Mouse (Mus musculus) stomach, embryonic 15.5 days (tissue): ENCODE measurements around the gene Thpo. TPM values are rescaled to one million over a fixed set of nuclear protein-coding genes. Genes with fewer than 3 reads are reported as not detected.

Experiments used
- ATAC-seq: fragments of 200-750 bp; cut with Nextera tagmentation; 2 replicates; pipeline ENCODE4 v1.8.0; 2017; ENCODE audit warnings: low read depth, moderate number of reproducible peaks, moderate TSS enrichment; ENCODE audit not compliant: insufficient read depth, low FRiP score
- H3K27ac ChIP-seq: fragments of 300-500 bp; sonication (generic); 2 replicates; pipeline ENCODE4 v1.5.1; 2015; ENCODE audit warnings: mild to moderate bottlenecking, inconsistent platforms
- H3K27me3 ChIP-seq: fragments of 300-500 bp; sonication (generic); replicated peaks from 2 replicates; pipeline ENCODE4 v1.6.1; 2015; ENCODE audit warnings: inconsistent platforms
- H3K36me3 ChIP-seq: fragments of 300-500 bp; sonication (generic); 2 replicates; pipeline ENCODE4 v1.6.1; 2015; ENCODE audit warnings: inconsistent platforms
- H3K4me1 ChIP-seq: fragments of 300-500 bp; sonication (generic); 2 replicates; pipeline ENCODE4 v1.6.1; 2015; ENCODE audit warnings: inconsistent platforms
- H3K4me2 ChIP-seq: fragments of 300-500 bp; sonication (generic); 2 replicates; pipeline ENCODE4 v1.6.1; 2015; ENCODE audit warnings: mild to moderate bottlenecking, inconsistent platforms
- H3K4me3 ChIP-seq: fragments of 300-500 bp; sonication (generic); replicated peaks from 2 replicates; pipeline ENCODE4 v1.5.1; 2015; ENCODE audit warnings: inconsistent platforms
- H3K9ac ChIP-seq: fragments of 300-500 bp; sonication (generic); 2 replicates; pipeline ENCODE4 v1.6.1; 2015; ENCODE audit warnings: inconsistent platforms
- H3K9me3 ChIP-seq: fragments of 300-500 bp; sonication (generic); 2 replicates; pipeline ENCODE4 v1.6.1; 2016; ENCODE audit warnings: inconsistent platforms
- WGBS: fragments of 180-500 bp; shearing (Covaris S2); methylation state at CpG from one replicate; pipeline ENCODE4 v1.1.7; 2015; 5-methylcytosine and 5-hydroxymethylcytosine counted together
- polyA plus RNA-seq: library from polyadenylated mRNA; unstranded; fragments of >200 nt; fragmentation: Nextera tagmentation; extraction: Ambion mirVana; gene quantifications from 2 replicates; pipeline ENCODE4 v1.2.1, GENCODE M21; 2015

Thpo gene
- polyA plus RNA-seq, 1 experiment from 2014 or later: 1.0 TPM

- 70% methylated on average over 4 of the region's 4 CpGs for WGBS
Observed at GRCm38 (mm10) chr16:20676702-20677101, 57.6 kb downstream of the Thpo start.

GRCm38 (mm10) chr16:20675213-20675612 is 59.1 kb downstream of the Thpo start:
- peaks cover 21% of the 10 kb centered on the region for H3K4me1 ChIP-seq
- WGBS: 86% methylated on average over 6 of the region's 6 CpGs
- no peak for ATAC-seq
- no peak overlapping the region for H3K4me2 ChIP-seq
- H3K27ac ChIP-seq: no peak overlapping the region
- H3K4me3 ChIP-seq: peak overlapping the region; percentile 88; the same call in 1 of the 2 replicates
- H3K9me3 ChIP-seq: no peaks in the 10 kb centered on the region
- no peak overlapping the region for H3K9ac ChIP-seq
- H3K36me3 ChIP-seq: peaks cover 49% of the 10 kb centered on the region
- no peaks in the 10 kb centered on the region for H3K27me3 ChIP-seq

More at GRCm38 (mm10) chr16:20676702-20677101, 57.6 kb downstream of the Thpo start:
- H3K36me3 ChIP-seq: peaks cover 62% of the 10 kb centered on the region
- H3K4me1 ChIP-seq: peaks cover 21% of the 10 kb centered on the region
- no peak overlapping the region for H3K9ac ChIP-seq
- H3K27ac ChIP-seq: no peak overlapping the region
- no peak overlapping the region for H3K4me3 ChIP-seq
- no peaks in the 10 kb centered on the region for H3K9me3 ChIP-seq
- no peak overlapping the region for H3K4me2 ChIP-seq
- H3K27me3 ChIP-seq: no peaks in the 10 kb centered on the region
- ATAC-seq: no peak

Other genes with a start within 250 kb of the Thpo start
- 90.2 and 95.0 TPM in 2 replicates for gene Eif2b5, start 235.7 kb downstream of the Thpo start, polyA plus RNA-seq
- gene Dvl3, start 217.5 kb downstream of the Thpo start, polyA plus RNA-seq: 21.2 and 26.9 TPM in 2 replicates
- gene Ap2m1, start 199.0 kb downstream of the Thpo start, polyA plus RNA-seq: 518 and 580 TPM in 2 replicates
- gene Abcf3, start 185.9 kb downstream of the Thpo start, polyA plus RNA-seq: 50.6 and 65.0 TPM in 2 replicates
- 5.5 and 7.3 TPM in 2 replicates for gene Vwa5b2, start 145.0 kb downstream of the Thpo start, polyA plus RNA-seq
- 31.6 and 32.3 TPM in 2 replicates for gene Eef1akmt4, start 122.9 kb downstream of the Thpo start, polyA plus RNA-seq
- gene Gm49333, start 122.9 kb downstream of the Thpo start, polyA plus RNA-seq: 0.15 TPM in 1 of 2 replicates, not detected in the other
- gene Alg3, start 122.8 kb downstream of the Thpo start, polyA plus RNA-seq: 38.3 and 39.6 TPM in 2 replicates
- gene Camk2n2, start 113.2 kb downstream of the Thpo start, polyA plus RNA-seq: 1.3 and 1.4 TPM in 2 replicates
- 2.0 and 2.7 TPM in 2 replicates for gene Ece2, start 104.7 kb downstream of the Thpo start, polyA plus RNA-seq
- 265 and 291 TPM in 2 replicates for gene Psmd2, start 82.9 kb downstream of the Thpo start, polyA plus RNA-seq
- 168 and 190 TPM in 2 replicates for gene Eif4g1, start 66.2 kb downstream of the Thpo start, polyA plus RNA-seq
- gene Fam131a, start 41.3 kb downstream of the Thpo start, polyA plus RNA-seq: 8.5 and 9.1 TPM in 2 replicates
- 95.7 and 97.3 TPM in 2 replicates for gene Polr2h, start 16.8 kb downstream of the Thpo start, polyA plus RNA-seq
- gene Clcn2, start 16.8 kb downstream of the Thpo start, polyA plus RNA-seq: 15.3 and 20.2 TPM in 2 replicates
- gene Chrd, start 1.4 kb downstream of the Thpo start, polyA plus RNA-seq: 4.0 and 4.7 TPM in 2 replicates